Mouse (Mus musculus): ENCODE results near the gene Vamp2. TPM values are rescaled to one million over a fixed set of nuclear protein-coding genes. Genes with fewer than 3 reads are reported as not detected.

Vamp2 gene
- polyA plus RNA-seq, 1 experiment from 2014 or later: 259 TPM

DNA sequence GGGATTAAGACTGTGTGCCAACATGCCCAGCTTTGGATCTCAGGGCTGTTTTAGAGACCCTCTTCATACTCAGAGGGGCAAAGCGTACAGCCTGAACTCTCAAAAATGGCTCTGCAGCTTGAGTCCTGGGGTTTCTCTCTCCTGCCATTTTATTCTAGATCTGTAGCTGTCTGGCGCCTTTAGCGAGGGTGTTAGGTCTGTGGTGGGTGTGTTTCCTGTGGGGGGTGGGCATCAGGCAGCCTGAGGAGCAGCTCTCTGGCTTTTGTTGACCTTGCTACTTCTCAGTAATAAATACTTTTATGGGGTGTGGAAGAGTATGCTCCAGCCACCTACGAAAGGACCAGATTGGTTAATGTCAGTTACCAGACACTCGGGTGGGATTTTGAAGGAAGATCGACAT lies 10.2 kb upstream of the Vamp2 start:
- Histone ChIP-seq H3K36me3 (ENCODE audit: control insufficient read depth, insufficient read depth) (no peaks in the 10 kb centered on the region), H3K4me3 (replicated peaks; ENCODE audit: low read length) (no peak overlapping the region), H3K4me1 (replicated peaks; ENCODE audit: control insufficient read depth, insufficient read depth, low read length) (peaks cover 6% of the 10 kb centered on the region; the same call in 1 of the 2 replicates), H3K9ac (replicated peaks; ENCODE audit: low read depth, low read length) (no peak overlapping the region), H3K27ac (ENCODE audit: low read length) (no peak overlapping the region), H3K27me3 (replicated peaks; ENCODE audit: control insufficient read depth, insufficient read depth, low read length) (no peaks in the 10 kb centered on the region), H3K9me3 (ENCODE audit: control insufficient read depth, low read length) (no peaks in the 10 kb centered on the region), H3K4me2 (ENCODE audit: low read length) (no peak overlapping the region)
- WGBS: 89% methylated on average over 6 of the region's 6 CpGs
- ATAC-seq: no peak

DNA sequence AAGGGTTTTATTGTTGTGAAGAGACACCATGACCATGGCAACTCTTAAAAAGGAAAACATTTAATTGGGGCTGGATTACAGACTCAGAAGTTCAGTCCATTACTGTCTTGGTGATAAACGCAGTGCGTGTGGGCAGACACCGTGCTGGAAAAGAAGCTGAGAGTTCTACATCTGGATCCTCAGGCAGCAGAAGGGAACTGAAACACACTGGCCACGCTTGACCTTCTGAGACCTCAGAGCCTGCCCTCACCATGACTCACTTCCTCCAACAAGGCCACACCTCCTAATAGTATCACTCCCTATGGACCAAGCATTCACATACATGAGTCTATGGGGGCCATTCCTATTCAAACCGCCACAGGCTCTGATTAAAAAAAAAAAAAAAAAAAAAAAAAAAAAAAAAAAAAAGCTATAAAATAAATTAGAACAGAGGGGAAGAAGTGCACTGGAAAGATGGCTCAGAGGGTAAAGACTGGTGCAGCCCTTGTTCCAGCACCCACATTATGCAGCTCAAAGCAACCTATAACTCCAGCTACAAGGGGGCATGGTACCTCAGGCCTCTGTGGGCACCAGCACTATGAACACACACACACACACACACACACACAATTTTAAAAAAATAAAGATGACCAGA lies 9.4 kb upstream of the Vamp2 start:
- H3K4me3 ChIP-seq (replicated peaks; ENCODE audit: low read length): no peak overlapping the region
- no peak for ATAC-seq
- H3K27me3 ChIP-seq (replicated peaks; ENCODE audit: control insufficient read depth, insufficient read depth, low read length): no peaks in the 10 kb centered on the region
- no peaks in the 10 kb centered on the region for H3K9me3 ChIP-seq (ENCODE audit: control insufficient read depth, low read length)
- peaks cover 5% of the 10 kb centered on the region; the same call in 1 of the 2 replicates for H3K4me1 ChIP-seq (replicated peaks; ENCODE audit: control insufficient read depth, insufficient read depth, low read length)
- 85% methylated on average over 5 of the region's 5 CpGs for WGBS
- no peaks in the 10 kb centered on the region for H3K36me3 ChIP-seq (ENCODE audit: control insufficient read depth, insufficient read depth)
- no peak overlapping the region for H3K27ac ChIP-seq (ENCODE audit: low read length)
- H3K4me2 ChIP-seq (ENCODE audit: low read length): no peak overlapping the region
- no peak overlapping the region for H3K9ac ChIP-seq (replicated peaks; ENCODE audit: low read depth, low read length)

DNA sequence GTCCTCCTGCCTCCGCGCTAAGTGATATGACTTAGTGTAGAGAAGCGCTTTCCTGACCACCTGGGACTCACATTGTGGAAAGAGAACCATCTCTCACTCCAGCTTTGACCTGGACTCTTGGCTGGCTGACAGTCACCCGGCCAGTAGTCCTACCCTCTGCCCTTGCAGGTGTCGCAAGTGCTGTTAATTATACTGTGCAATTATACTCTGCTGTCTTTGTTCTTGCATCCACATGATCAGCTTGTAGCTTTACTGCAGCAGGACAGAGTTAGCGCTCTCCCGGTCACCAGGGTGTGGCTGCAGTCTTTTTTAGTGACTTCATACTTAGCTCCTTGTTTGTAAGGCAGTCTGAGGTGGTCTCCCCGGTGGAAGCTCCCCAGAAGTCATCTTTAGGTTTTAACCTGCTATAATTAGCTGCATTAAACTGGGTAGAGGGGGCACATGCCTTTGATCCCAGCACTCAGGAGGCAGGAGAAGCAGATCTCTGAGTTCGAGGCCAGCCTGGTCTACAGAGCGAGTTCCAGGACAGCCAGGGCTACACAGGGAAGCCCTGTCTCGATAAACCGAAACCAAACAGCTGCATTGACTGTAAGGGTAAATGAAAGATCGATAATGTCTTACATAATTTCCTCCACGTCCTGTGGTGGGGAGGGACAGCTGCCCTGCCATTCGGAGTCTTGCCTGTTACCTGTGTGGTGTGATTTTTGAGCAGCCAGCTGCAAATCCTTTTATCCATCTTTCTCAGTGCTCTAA lies 8.0 kb upstream of the Vamp2 start:
- Histone ChIP-seq H3K9me3 (ENCODE audit: control insufficient read depth, low read length) (no peaks in the 10 kb centered on the region), H3K9ac (replicated peaks; ENCODE audit: low read depth, low read length) (no peak overlapping the region), H3K27me3 (replicated peaks; ENCODE audit: control insufficient read depth, insufficient read depth, low read length) (no peaks in the 10 kb centered on the region), H3K36me3 (ENCODE audit: control insufficient read depth, insufficient read depth) (no peaks in the 10 kb centered on the region), H3K4me2 (ENCODE audit: low read length) (no peak overlapping the region), H3K27ac (ENCODE audit: low read length) (no peak overlapping the region), H3K4me1 (replicated peaks; ENCODE audit: control insufficient read depth, insufficient read depth, low read length) (no peaks in the 10 kb centered on the region), H3K4me3 (replicated peaks; ENCODE audit: low read length) (no peak overlapping the region)
- whole genome bisulfite sequencing: 83% methylated on average over 15 of the region's 15 CpGs
- no peak for ATAC-seq

DNA sequence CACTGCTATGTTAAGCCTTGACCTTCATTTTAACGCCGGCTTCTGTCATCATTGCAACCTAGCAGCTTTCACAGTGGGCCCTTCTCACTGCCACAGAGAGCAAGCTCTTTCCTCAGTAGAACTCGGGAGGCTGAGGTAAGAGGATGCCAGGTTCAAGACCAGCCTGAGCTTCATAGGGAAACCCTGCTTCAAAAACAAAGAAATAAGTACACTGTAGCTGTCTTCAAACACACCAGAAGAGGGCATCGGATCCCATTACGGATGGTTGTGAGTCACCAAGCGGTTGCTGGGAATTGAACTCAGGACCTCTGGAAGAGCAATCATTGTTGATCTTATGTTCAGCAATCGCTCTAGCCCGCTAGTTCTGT lies 7.5 kb upstream of the Vamp2 start:
- Histone ChIP-seq H3K4me1 (replicated peaks; ENCODE audit: control insufficient read depth, insufficient read depth, low read length) (no peaks in the 10 kb centered on the region), H3K4me3 (replicated peaks; ENCODE audit: low read length) (no peak overlapping the region), H3K9ac (replicated peaks; ENCODE audit: low read depth, low read length) (no peak overlapping the region), H3K36me3 (ENCODE audit: control insufficient read depth, insufficient read depth) (no peaks in the 10 kb centered on the region), H3K27ac (ENCODE audit: low read length) (no peak overlapping the region), H3K4me2 (ENCODE audit: low read length) (no peak overlapping the region), H3K9me3 (ENCODE audit: control insufficient read depth, low read length) (no peaks in the 10 kb centered on the region), H3K27me3 (replicated peaks; ENCODE audit: control insufficient read depth, insufficient read depth, low read length) (no peaks in the 10 kb centered on the region)
- no peak for ATAC-seq
- WGBS: 92% methylated on average over 8 of the region's 8 CpGs

DNA sequence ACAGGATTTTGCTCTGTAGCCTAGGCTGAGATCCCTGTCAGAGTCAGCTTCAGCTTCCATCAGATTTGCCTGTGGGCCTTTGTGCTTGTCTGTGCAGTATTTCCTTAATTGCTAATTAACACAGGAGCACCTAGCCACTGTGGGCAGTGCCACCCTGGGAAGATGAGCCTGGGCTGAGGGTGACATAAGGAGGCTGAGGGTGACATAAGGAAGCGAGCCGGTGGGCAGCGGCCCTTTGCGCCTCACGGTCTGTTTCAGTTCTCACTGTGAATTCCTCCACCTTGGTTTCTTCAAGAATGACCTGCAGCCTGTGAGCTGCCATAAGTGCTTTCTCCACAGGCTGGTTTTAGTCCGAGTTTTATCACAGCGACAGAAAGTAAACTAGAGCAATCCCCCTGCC lies 6.7 kb upstream of the Vamp2 start:
- H3K9me3 ChIP-seq (ENCODE audit: control insufficient read depth, low read length): no peaks in the 10 kb centered on the region
- WGBS: 86% methylated on average over 7 of the region's 7 CpGs
- H3K4me3 ChIP-seq (replicated peaks; ENCODE audit: low read length): no peak overlapping the region
- no peak overlapping the region for H3K9ac ChIP-seq (replicated peaks; ENCODE audit: low read depth, low read length)
- no peaks in the 10 kb centered on the region for H3K36me3 ChIP-seq (ENCODE audit: control insufficient read depth, insufficient read depth)
- no peak for ATAC-seq
- H3K27me3 ChIP-seq (replicated peaks; ENCODE audit: control insufficient read depth, insufficient read depth, low read length): no peaks in the 10 kb centered on the region
- H3K4me2 ChIP-seq (ENCODE audit: low read length): no peak overlapping the region
- H3K27ac ChIP-seq (ENCODE audit: low read length): no peak overlapping the region
- no peaks in the 10 kb centered on the region for H3K4me1 ChIP-seq (replicated peaks; ENCODE audit: control insufficient read depth, insufficient read depth, low read length)

DNA sequence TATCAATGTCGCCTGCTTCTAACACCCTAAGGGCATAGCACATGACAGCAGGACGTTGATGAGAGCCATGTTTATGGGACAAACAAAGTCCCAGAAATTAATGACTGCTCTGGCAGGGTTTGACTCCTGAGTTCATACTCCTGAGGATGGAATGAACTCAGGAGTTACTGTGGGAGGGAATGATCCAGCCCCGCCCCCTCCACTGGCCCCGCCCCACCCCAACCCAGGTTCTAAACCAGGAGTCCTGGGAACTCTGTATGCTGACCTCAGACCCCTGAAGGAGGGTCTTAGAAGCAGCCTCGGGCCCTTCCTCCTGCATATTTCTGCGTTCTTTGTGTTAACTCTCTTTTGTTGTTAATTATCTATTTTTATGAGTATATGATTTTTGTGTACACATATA lies 2.7 kb upstream of the Vamp2 start:
- no peaks in the 10 kb centered on the region for H3K9me3 ChIP-seq (ENCODE audit: control insufficient read depth, low read length)
- no peak overlapping the region for H3K4me3 ChIP-seq (replicated peaks; ENCODE audit: low read length)
- WGBS: 71% methylated on average over 6 of the region's 6 CpGs
- no peak for ATAC-seq
- no peak overlapping the region for H3K9ac ChIP-seq (replicated peaks; ENCODE audit: low read depth, low read length)
- no peak overlapping the region for H3K4me2 ChIP-seq (ENCODE audit: low read length)
- no peaks in the 10 kb centered on the region for H3K27me3 ChIP-seq (replicated peaks; ENCODE audit: control insufficient read depth, insufficient read depth, low read length)
- 0 out of 2 replicates have a peak, but pooled peaks cover 2% of the 10 kb centered on the region for H3K36me3 ChIP-seq (ENCODE audit: control insufficient read depth, insufficient read depth)
- H3K4me1 ChIP-seq (replicated peaks; ENCODE audit: control insufficient read depth, insufficient read depth, low read length): peaks cover 20% of the 10 kb centered on the region
- H3K27ac ChIP-seq (ENCODE audit: low read length): no peak overlapping the region

DNA sequence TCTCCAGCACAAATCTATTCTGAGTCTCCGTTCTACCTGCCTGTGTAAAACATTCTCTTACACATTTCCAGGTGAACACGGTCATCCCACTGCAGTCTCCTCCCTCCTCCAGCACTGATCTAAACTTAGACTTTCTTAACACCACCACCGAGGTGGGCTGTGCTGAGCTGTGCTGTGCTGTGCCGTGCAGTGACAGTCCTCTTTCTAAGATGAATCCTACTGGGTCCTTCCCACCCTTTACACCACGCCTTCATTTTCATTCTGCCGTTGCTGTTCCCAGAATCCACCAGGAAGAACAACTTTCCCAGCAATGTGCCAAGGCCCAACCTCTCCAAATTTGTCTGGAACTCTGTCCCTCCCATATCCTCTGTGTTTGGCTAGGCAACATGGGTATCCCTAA lies 1.9 kb upstream of the Vamp2 start:
- Histone ChIP-seq H3K4me2 (ENCODE audit: low read length) (no peak overlapping the region), H3K4me1 (replicated peaks; ENCODE audit: control insufficient read depth, insufficient read depth, low read length) (peaks cover 27% of the 10 kb centered on the region), H3K9ac (replicated peaks; ENCODE audit: low read depth, low read length) (no peak overlapping the region), H3K27me3 (replicated peaks; ENCODE audit: control insufficient read depth, insufficient read depth, low read length) (no peaks in the 10 kb centered on the region), H3K4me3 (replicated peaks; ENCODE audit: low read length) (no peak overlapping the region), H3K9me3 (ENCODE audit: control insufficient read depth, low read length) (no peaks in the 10 kb centered on the region), H3K27ac (ENCODE audit: low read length) (no peak overlapping the region), H3K36me3 (ENCODE audit: control insufficient read depth, insufficient read depth) (0 out of 2 replicates have a peak, but pooled peaks cover 2% of the 10 kb centered on the region)
- 76% methylated on average over 6 of the region's 6 CpGs for WGBS
- no peak for ATAC-seq

DNA sequence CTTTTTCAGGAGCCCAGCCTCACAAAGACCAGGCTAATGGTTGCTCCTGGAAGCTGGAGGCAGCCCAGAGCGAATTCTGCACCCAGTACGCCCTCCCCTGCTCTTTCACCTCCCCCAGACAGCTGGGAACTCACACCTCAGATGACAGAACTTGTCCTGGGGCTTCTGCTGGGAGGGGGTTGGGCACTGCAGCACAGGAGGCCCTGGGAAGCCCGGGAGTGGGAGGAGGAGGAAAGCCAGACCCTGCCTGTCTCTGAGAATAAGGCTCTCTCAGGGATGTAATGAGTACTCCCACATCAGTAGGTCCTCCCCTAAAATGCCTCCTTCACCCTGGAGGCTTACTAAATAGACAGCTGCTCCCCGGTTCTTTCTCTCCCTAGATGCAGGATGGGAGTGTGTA lies 1.2 kb upstream of the Vamp2 start:
- Histone ChIP-seq H3K9ac (replicated peaks; ENCODE audit: low read depth, low read length) (no peak overlapping the region), H3K27ac (ENCODE audit: low read length) (no peak overlapping the region), H3K27me3 (replicated peaks; ENCODE audit: control insufficient read depth, insufficient read depth, low read length) (no peaks in the 10 kb centered on the region), H3K9me3 (ENCODE audit: control insufficient read depth, low read length) (no peaks in the 10 kb centered on the region), H3K4me1 (replicated peaks; ENCODE audit: control insufficient read depth, insufficient read depth, low read length) (peaks cover 34% of the 10 kb centered on the region), H3K4me3 (replicated peaks; ENCODE audit: low read length) (no peak overlapping the region), H3K4me2 (ENCODE audit: low read length) (no peak overlapping the region), H3K36me3 (ENCODE audit: control insufficient read depth, insufficient read depth) (0 out of 2 replicates have a peak, but pooled peaks cover 2% of the 10 kb centered on the region)
- WGBS: 49% methylated on average over 4 of the region's 4 CpGs
- no peak for ATAC-seq

DNA sequence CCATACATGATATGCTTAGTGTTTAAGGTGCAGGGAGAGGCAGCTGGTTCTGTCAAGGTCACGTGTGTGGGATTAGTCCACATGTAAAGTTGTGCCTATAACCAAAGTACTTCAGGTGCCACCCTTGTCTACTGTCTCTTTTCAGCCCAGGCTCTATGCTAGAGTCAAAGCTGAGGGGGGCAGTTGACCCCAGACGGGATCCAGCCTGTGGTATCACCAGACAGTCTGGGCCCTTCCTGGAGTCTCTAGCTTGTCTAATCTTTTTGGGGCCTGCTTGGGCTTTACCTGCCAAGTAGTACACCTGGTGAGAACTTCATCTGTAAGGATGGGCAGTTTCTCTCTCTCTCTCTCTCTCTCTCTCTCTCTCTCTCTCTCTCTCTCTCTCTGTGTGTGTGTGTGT lies 693 bp upstream of the Vamp2 start:
- no peak overlapping the region for H3K4me3 ChIP-seq (replicated peaks; ENCODE audit: low read length)
- no peaks in the 10 kb centered on the region for H3K9me3 ChIP-seq (ENCODE audit: control insufficient read depth, low read length)
- no peak overlapping the region; the same call in 1 of the 2 replicates for H3K9ac ChIP-seq (replicated peaks; ENCODE audit: low read depth, low read length)
- H3K4me1 ChIP-seq (replicated peaks; ENCODE audit: control insufficient read depth, insufficient read depth, low read length): peaks cover 34% of the 10 kb centered on the region
- no peak overlapping the region; the same call in 1 of the 2 replicates for H3K27ac ChIP-seq (ENCODE audit: low read length)
- peak overlapping the region; percentile 98 for H3K4me2 ChIP-seq (ENCODE audit: low read length)
- 0 out of 2 replicates have a peak, but pooled peaks cover 2% of the 10 kb centered on the region for H3K36me3 ChIP-seq (ENCODE audit: control insufficient read depth, insufficient read depth)
- 75% methylated on average over 2 of the region's 2 CpGs for WGBS
- no peak for ATAC-seq
- H3K27me3 ChIP-seq (replicated peaks; ENCODE audit: control insufficient read depth, insufficient read depth, low read length): no peaks in the 10 kb centered on the region
